Mouse (Mus musculus): ENCODE results near the gene Prpf4. TPM values are rescaled to one million over a fixed set of nuclear protein-coding genes. Genes with fewer than 3 reads are reported as not detected.

Gene Prpf4
- total RNA-seq, 2 experiments from 2014 or later = 13.7 to 13.8 TPM

- no peak for DNase-seq
- intact Hi-C loops (cut with DNase I; ENCODE audit: low total_unique reads) = no loop called here
Observed at GRCm38 (mm10) chr4:62383752-62384151, 24.8 kb upstream of the Prpf4 start.

- DNase-seq = no peak
- intact Hi-C loops (cut with DNase I; ENCODE audit: low total_unique reads) = no loop called here
Observed at GRCm38 (mm10) chr4:62384159-62384558, 24.4 kb upstream of the Prpf4 start.

GRCm38 (mm10) chr4:62385439-62385838 lies 23.2 kb upstream of the Prpf4 start:
- intact Hi-C loops (cut with DNase I; ENCODE audit: low total_unique reads) = no loop called here
- DNase-seq = no peak

GRCm38 (mm10) chr4:62389592-62390512 lies 18.7 kb upstream of the Prpf4 start:
- intact Hi-C loops (cut with DNase I; ENCODE audit: low total_unique reads) = no loop called here
- DNase-seq = no peak

- no peak for DNase-seq
- intact Hi-C loops (cut with DNase I; ENCODE audit: low total_unique reads) = no loop called here
Observed at GRCm38 (mm10) chr4:62391892-62392291, 16.7 kb upstream of the Prpf4 start.

- DNase-seq = no peak
- intact Hi-C loops (cut with DNase I; ENCODE audit: low total_unique reads) = no loop called here
Observed at GRCm38 (mm10) chr4:62393459-62393858, 15.1 kb upstream of the Prpf4 start.

- intact Hi-C loops (cut with DNase I; ENCODE audit: low total_unique reads) = no loop called here
- no peak for DNase-seq
Observed at GRCm38 (mm10) chr4:62395806-62396205, 12.8 kb upstream of the Prpf4 start.

GRCm38 (mm10) chr4:62397616-62398365 lies 10.8 kb upstream of the Prpf4 start:
- intact Hi-C loops (cut with DNase I; ENCODE audit: low total_unique reads) = no loop called here
- DNase-seq = no peak

GRCm38 (mm10) chr4:62398956-62399355 lies 9.6 kb upstream of the Prpf4 start:
- intact Hi-C loops (cut with DNase I; ENCODE audit: low total_unique reads) = no loop called here
- no peak for DNase-seq

GRCm38 (mm10) chr4:62406133-62406532 lies 2.5 kb upstream of the Prpf4 start:
- DNase-seq = no peak
- intact Hi-C loops (cut with DNase I; ENCODE audit: low total_unique reads) = loop anchor here (10.0 kb wide), 1 partner anchor 51 kb away; no protein-coding TSS in a partner anchor

- DNase-seq = peak; percentile 48
- intact Hi-C loops (cut with DNase I; ENCODE audit: low total_unique reads) = loop anchor here (10.0 kb wide), 1 partner anchor 53 kb away; no protein-coding TSS in a partner anchor
Observed at GRCm38 (mm10) chr4:62407730-62408582, 641 bp upstream of the Prpf4 start.

GRCm38 (mm10) chr4:62409615-62410014 lies 1.0 kb downstream of the Prpf4 start:
- no peak for DNase-seq
- intact Hi-C loops (cut with DNase I; ENCODE audit: low total_unique reads) = loop anchor here (10.0 kb wide), 1 partner anchor 55 kb away; no protein-coding TSS in a partner anchor

GRCm38 (mm10) chr4:62410325-62410724 lies 1.7 kb downstream of the Prpf4 start:
- intact Hi-C loops (cut with DNase I; ENCODE audit: low total_unique reads) = no loop called here
- no peak for DNase-seq

- intact Hi-C loops (cut with DNase I; ENCODE audit: low total_unique reads) = no loop called here
Observed at GRCm38 (mm10) chr4:62411606-62412005, 3.0 kb downstream of the Prpf4 start.

GRCm38 (mm10) chr4:62418448-62418847 lies 9.9 kb downstream of the Prpf4 start:
- intact Hi-C loops (cut with DNase I; ENCODE audit: low total_unique reads) = no loop called here
- DNase-seq = no peak

More at GRCm38 (mm10) chr4:62411606-62412005, 3.0 kb downstream of the Prpf4 start:
- DNase-seq = no peak

GRCm38 (mm10) chr4:62419091-62419490 lies 10.5 kb downstream of the Prpf4 start:
- intact Hi-C loops (cut with DNase I; ENCODE audit: low total_unique reads) = no loop called here
- no peak for DNase-seq

GRCm38 (mm10) chr4:62425891-62426290 lies 17.3 kb downstream of the Prpf4 start:
- intact Hi-C loops (cut with DNase I; ENCODE audit: low total_unique reads) = no loop called here
- DNase-seq = no peak

- peak; percentile 13 for DNase-seq
- intact Hi-C loops (cut with DNase I; ENCODE audit: low total_unique reads) = no loop called here
Observed at GRCm38 (mm10) chr4:62427978-62428758, 19.6 kb downstream of the Prpf4 start.

- DNase-seq = no peak
- intact Hi-C loops (cut with DNase I; ENCODE audit: low total_unique reads) = no loop called here
Observed at GRCm38 (mm10) chr4:62429616-62430015, 21.0 kb downstream of the Prpf4 start.
